Mouse (Mus musculus): ENCODE measurements at regions not wholly inside any gene's neighbourhood (a gene's known extent, or its start where the extent isn't known, plus 50 kb on each side); places are given as distances from the start of the nearest gene placed in this dataset.

DNA sequence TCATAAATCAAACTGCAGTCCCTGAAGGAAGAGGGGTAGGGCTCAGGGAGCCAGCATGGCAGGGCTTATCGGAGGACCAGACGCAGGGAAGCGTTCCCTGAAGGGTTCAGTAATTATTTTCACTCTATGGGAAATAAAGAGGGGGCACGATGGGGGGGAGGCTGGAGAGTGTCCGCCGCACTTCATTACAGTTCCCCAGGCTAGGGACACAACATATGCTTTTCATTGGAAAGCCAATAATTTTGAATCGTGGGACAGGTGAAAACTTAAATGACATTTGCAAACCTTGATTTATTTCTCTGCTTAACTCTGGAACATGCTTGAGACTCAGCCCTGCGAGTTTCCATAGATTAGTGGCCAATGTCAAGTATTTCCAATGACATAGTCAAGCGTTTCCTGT is 187.2 kb upstream of the Habp2 start:
- H3K27ac ChIP-seq (ENCODE audit: insufficient read depth, low read length): no peak overlapping the region
- H3K4me3 ChIP-seq (replicated peaks; ENCODE audit: insufficient read depth, low read depth, low read length): no peak overlapping the region
- no peaks in the 10 kb centered on the region for H3K4me1 ChIP-seq (ENCODE audit: control insufficient read depth, insufficient read depth, low read length)
- no peak for TF ChIP-seq CTCF (IDR thresholded peaks at IDR 0.05; ENCODE audit: borderline replicate concordance, insufficient read depth, low read depth, low read length)
- no peak for TF ChIP-seq POLR2A (IDR thresholded peaks at IDR 0.05; ENCODE audit: borderline replicate concordance, insufficient read depth, low read length)
- 91% methylated on average over 9 of the region's 9 CpGs for WGBS
- H3K27me3 ChIP-seq (ENCODE audit: control insufficient read depth, insufficient read depth, low read length): no peaks in the 10 kb centered on the region
- DNase-seq: no peak

DNA sequence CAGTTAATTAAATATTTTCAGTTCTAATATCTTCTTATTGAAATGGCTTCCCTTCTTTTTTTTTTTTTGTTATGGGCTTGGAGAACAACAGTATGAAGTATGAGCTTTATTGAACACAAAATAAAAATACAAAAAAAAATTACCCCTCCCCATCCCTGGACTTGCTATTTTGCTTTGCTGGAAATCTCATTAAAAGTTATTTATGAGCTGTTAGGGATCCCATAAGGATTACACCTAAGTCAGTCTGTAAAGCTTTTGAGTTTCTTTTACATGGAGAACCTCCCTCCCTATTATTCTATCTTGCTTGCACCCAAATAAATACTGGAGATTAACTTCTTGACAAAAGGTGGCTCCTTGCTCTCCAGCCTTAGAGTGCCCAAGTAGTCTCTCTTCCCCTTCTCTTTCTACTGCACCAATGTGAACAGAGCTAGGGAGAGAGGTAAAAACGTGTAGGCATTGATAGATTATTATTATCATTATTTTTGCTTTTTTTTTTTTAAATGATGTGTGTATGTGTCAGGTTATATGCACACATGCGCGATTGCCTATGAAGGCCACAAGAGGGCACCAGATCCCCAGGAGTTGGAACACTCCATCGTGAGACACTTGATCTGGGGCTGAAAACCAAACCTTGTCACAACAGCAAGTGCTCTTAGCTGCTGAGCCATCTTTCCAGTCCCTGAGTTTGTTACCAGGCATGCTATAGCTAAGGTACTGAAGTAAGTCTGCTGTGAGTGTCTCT is 186.6 kb upstream of the Habp2 start:
- Histone ChIP-seq H3K27me3 (ENCODE audit: control insufficient read depth, insufficient read depth, low read length) (no peaks in the 10 kb centered on the region), H3K4me1 (ENCODE audit: control insufficient read depth, insufficient read depth, low read length) (no peaks in the 10 kb centered on the region), H3K4me3 (replicated peaks; ENCODE audit: insufficient read depth, low read depth, low read length) (no peak overlapping the region), H3K27ac (ENCODE audit: insufficient read depth, low read length) (no peak overlapping the region)
- 74% methylated on average over 4 of the region's 4 CpGs for whole genome bisulfite sequencing
- DNase-seq: no peak
- no peak for TF ChIP-seq POLR2A (IDR thresholded peaks at IDR 0.05; ENCODE audit: borderline replicate concordance, insufficient read depth, low read length)
- no peak for TF ChIP-seq CTCF (IDR thresholded peaks at IDR 0.05; ENCODE audit: borderline replicate concordance, insufficient read depth, low read depth, low read length)

GRCm38 (mm10) chr19:56102454-56103080 is 184.4 kb upstream of the Habp2 start:
- H3K27ac ChIP-seq (ENCODE audit: insufficient read depth, low read length): no peak overlapping the region
- no peaks in the 10 kb centered on the region for H3K4me1 ChIP-seq (ENCODE audit: control insufficient read depth, insufficient read depth, low read length)
- DNase-seq: no peak
- TF ChIP-seq POLR2A (IDR thresholded peaks at IDR 0.05; ENCODE audit: borderline replicate concordance, insufficient read depth, low read length) (no peak), CTCF (IDR thresholded peaks at IDR 0.05; ENCODE audit: borderline replicate concordance, insufficient read depth, low read depth, low read length) (no peak)
- 64% methylated on average over 7 of the region's 7 CpGs for whole genome bisulfite sequencing
- no peaks in the 10 kb centered on the region for H3K27me3 ChIP-seq (ENCODE audit: control insufficient read depth, insufficient read depth, low read length)
- H3K4me3 ChIP-seq (replicated peaks; ENCODE audit: insufficient read depth, low read depth, low read length): no peak overlapping the region

DNA sequence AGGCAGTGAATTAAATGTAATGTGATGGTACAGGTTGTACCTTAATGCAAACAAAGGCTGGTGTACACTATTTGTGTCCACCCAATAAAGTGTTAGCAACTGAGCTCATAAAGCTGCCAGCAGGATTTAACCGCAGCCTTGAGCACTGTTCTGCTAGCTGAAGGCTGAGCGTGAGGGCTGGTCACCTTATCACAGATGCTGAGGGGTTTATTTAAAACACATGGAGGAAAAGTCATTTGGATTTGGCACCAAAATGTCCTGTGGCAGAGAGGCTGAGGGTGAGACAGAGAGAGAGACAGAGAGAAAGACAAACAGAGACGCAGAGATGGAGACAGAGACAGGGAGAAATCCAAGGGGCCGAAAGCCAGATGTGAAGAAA is 181.9 kb upstream of the Habp2 start:
- 69% methylated on average over 4 of the region's 4 CpGs for WGBS
- Histone ChIP-seq H3K4me1 (ENCODE audit: control insufficient read depth, insufficient read depth, low read length) (no peaks in the 10 kb centered on the region), H3K27me3 (ENCODE audit: control insufficient read depth, insufficient read depth, low read length) (no peaks in the 10 kb centered on the region), H3K27ac (ENCODE audit: insufficient read depth, low read length) (no peak overlapping the region), H3K4me3 (replicated peaks; ENCODE audit: insufficient read depth, low read depth, low read length) (no peak overlapping the region)
- TF ChIP-seq POLR2A (IDR thresholded peaks at IDR 0.05; ENCODE audit: borderline replicate concordance, insufficient read depth, low read length): no peak
- no peak for TF ChIP-seq CTCF (IDR thresholded peaks at IDR 0.05; ENCODE audit: borderline replicate concordance, insufficient read depth, low read depth, low read length)
- DNase-seq: no peak

GRCm38 (mm10) chr19:56105452-56106091 is 181.4 kb upstream of the Habp2 start:
- WGBS: 18% methylated on average over 23 of the region's 23 CpGs
- Histone ChIP-seq H3K27ac (ENCODE audit: insufficient read depth, low read length) (no peak overlapping the region), H3K4me1 (ENCODE audit: control insufficient read depth, insufficient read depth, low read length) (no peaks in the 10 kb centered on the region), H3K4me3 (replicated peaks; ENCODE audit: insufficient read depth, low read depth, low read length) (no peak overlapping the region), H3K27me3 (ENCODE audit: control insufficient read depth, insufficient read depth, low read length) (no peaks in the 10 kb centered on the region)
- TF ChIP-seq CTCF (IDR thresholded peaks at IDR 0.05; ENCODE audit: borderline replicate concordance, insufficient read depth, low read depth, low read length): no peak
- no peak for TF ChIP-seq POLR2A (IDR thresholded peaks at IDR 0.05; ENCODE audit: borderline replicate concordance, insufficient read depth, low read length)
- no peak for DNase-seq

DNA sequence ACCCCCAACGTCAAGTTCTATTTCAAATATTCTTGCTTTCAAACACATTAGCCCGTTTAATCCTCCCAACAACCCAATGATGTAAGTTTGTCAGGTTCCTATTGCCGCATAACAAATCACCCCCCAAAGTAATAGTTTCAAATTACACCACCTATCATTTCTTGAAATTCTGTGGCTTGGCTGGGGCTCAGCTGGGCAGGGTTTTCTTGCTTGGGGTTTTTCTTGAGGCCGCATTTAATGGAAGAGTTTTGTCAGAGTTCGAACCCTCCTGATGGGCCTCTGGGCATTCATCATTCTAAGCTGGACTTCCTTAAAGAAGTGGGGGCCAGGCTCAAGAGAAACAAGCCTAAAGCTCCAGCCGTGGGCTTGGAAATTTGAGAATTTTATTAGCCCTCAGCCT is 178.1 kb upstream of the Habp2 start:
- no peak overlapping the region for H3K27ac ChIP-seq (ENCODE audit: insufficient read depth, low read length)
- WGBS: 95% methylated on average over 6 of the region's 6 CpGs
- H3K27me3 ChIP-seq (ENCODE audit: control insufficient read depth, insufficient read depth, low read length): no peaks in the 10 kb centered on the region
- H3K4me1 ChIP-seq (ENCODE audit: control insufficient read depth, insufficient read depth, low read length): no peaks in the 10 kb centered on the region
- no peak for TF ChIP-seq POLR2A (IDR thresholded peaks at IDR 0.05; ENCODE audit: borderline replicate concordance, insufficient read depth, low read length)
- no peak for TF ChIP-seq CTCF (IDR thresholded peaks at IDR 0.05; ENCODE audit: borderline replicate concordance, insufficient read depth, low read depth, low read length)
- H3K4me3 ChIP-seq (replicated peaks; ENCODE audit: insufficient read depth, low read depth, low read length): no peak overlapping the region
- no peak for DNase-seq

GRCm38 (mm10) chr19:56115552-56116284 is 171.2 kb upstream of the Habp2 start:
- Histone ChIP-seq H3K4me3 (replicated peaks; ENCODE audit: insufficient read depth, low read depth, low read length) (no peak overlapping the region), H3K4me1 (ENCODE audit: control insufficient read depth, insufficient read depth, low read length) (no peaks in the 10 kb centered on the region), H3K27me3 (ENCODE audit: control insufficient read depth, insufficient read depth, low read length) (no peaks in the 10 kb centered on the region), H3K27ac (ENCODE audit: insufficient read depth, low read length) (no peak overlapping the region)
- TF ChIP-seq CTCF (IDR thresholded peaks at IDR 0.05; ENCODE audit: borderline replicate concordance, insufficient read depth, low read depth, low read length) (no peak), POLR2A (IDR thresholded peaks at IDR 0.05; ENCODE audit: borderline replicate concordance, insufficient read depth, low read length) (no peak)
- 7% methylated on average over 15 of the region's 15 CpGs for WGBS
- DNase-seq: no peak

All from cerebellum, adult 2 months (tissue).